Mouse (Mus musculus) forebrain, embryonic 10.5 days (tissue): ENCODE measurements at regions not wholly inside any gene's neighbourhood (a gene's known extent, or its start where the extent isn't known, plus 50 kb on each side); places are given as distances from the start of the nearest gene placed in this dataset.
A peak's percentile ranks its signal among the peaks of the same experiment; 100 is the strongest.
"Not testable (repeated sequence)": the region's sequence is repeated elsewhere in the genome, so short reads cannot be mapped to it uniquely, and the experiment has no call there.

ENCODE experiments used
- DNase-seq: peaks from one replicate; pipeline ENCODE4 v3.0.0-alpha.2; 2017; ENCODE audit warnings: low spot score; ENCODE audit errors: extremely low spot score
- H3K27ac ChIP-seq: fragments of 300-500 bp; sonication (generic); 2 replicates; pipeline ENCODE4 v1.5.1; 2016; ENCODE audit warnings: mild to moderate bottlenecking
- H3K27me3 ChIP-seq: fragments of 300-500 bp; sonication (generic); 2 replicates; pipeline ENCODE4 v1.6.1; 2016; ENCODE audit warnings: mild to moderate bottlenecking; ENCODE audit not compliant: poor library complexity, severe bottlenecking
- H3K36me3 ChIP-seq: fragments of 300-500 bp; sonication (generic); replicated peaks from 2 replicates; pipeline ENCODE4 v1.6.1; 2016; ENCODE audit warnings: mild to moderate bottlenecking, moderate library complexity
- H3K4me1 ChIP-seq: fragments of 300-500 bp; sonication (generic); 2 replicates; pipeline ENCODE4 v1.6.1; 2016
- H3K4me3 ChIP-seq: fragments of 300-500 bp; sonication (generic); 2 replicates; pipeline ENCODE4 v1.5.1; 2016; ENCODE audit warnings: mild to moderate bottlenecking, moderate library complexity
- H3K9me3 ChIP-seq: fragments of 300-500 bp; sonication (generic); 2 replicates; pipeline ENCODE4 v1.6.1; 2016; ENCODE audit warnings: mild to moderate bottlenecking, moderate library complexity
- WGBS: fragments of 180-500 bp; shearing (Covaris S2); methylation state at CpG from one replicate; pipeline ENCODE4 v1.1.7; 2016; 5-methylcytosine and 5-hydroxymethylcytosine counted together

DNA sequence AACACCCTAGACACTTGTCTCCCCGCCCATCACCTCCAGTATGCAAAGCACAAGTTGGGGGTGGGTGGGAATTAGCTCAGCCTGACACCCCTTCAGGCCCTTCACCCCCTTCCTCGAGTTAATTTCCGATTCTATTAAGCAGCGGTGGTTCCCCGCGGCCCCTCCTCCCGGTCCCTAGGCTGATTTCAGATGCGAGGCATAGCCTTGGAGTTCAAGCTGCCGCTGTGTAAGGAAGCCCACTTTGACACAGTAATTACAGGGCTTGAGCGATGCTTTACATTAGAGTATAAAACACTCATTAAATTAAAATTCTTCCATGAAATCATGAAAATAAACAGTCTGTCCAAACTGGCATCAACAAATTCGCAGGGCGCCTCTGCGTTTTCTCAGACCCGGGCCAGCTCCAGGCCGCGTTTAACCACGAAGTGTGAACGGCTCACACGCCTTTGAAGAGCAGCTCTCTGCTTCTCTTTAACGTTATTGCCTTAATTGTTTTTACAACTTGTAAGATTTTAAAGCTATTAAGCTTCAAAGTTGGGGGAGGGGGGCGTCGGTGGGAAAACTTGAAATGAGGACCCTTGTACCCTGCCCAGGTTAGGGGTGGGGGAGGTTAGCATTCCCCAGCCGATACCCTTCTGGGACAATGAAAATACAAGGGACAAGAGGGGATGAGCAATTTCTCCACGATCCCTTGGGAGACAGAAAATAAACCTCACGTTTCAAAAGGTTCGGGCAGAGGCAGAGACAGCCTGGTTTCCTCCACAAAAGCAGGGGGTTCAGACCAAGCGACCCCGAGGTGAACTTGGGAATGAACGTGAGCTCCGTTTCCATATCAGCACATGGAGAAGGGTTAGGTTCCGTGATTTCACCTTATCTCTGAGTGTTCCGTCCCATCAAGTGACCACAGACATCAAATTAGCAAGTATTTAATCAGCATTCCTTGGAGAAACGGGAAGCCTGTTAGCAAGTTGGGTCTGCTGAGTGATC lies 114.4 kb downstream of the Dicer1 start:
- peak overlapping the region; percentile 14; the same call in 1 of the 2 replicates for H3K4me3 ChIP-seq
- H3K27ac ChIP-seq, result no peak overlapping the region
- H3K36me3 ChIP-seq, result no peaks in the 10 kb centered on the region
- peaks cover 34% of the 10 kb centered on the region for H3K4me1 ChIP-seq
- DNase-seq, result peak; percentile 38
- 20% methylated on average over 33 of the region's 33 CpGs for WGBS
- peaks cover 47% of the 10 kb centered on the region for H3K27me3 ChIP-seq
- no peaks in the 10 kb centered on the region for H3K9me3 ChIP-seq

DNA sequence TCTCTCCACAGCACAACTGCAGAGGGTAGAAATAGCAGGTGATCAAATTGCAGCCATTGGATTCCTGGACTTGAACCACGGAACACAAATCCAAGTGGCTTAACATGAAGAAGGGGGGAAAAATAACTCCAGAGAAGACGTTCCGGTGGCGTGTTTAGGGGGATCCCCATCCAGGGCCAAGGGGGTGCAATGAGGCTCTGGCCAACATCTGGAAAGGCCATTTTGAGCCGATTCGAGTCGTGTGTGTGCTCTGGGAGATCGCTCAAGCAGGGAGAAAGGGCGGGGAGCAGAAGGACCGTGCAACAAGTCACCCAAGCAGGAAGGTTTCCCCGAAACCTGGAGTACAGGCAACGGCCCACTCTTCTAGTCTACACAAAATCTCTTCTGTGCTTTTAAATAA lies 115.3 kb downstream of the Dicer1 start:
- 64% methylated on average over 12 of the region's 12 CpGs for WGBS
- DNase-seq, result no peak
- Histone ChIP-seq H3K27me3 (peaks cover 47% of the 10 kb centered on the region), H3K4me3 (no peak overlapping the region), H3K36me3 (no peaks in the 10 kb centered on the region), H3K27ac (no peak overlapping the region), H3K4me1 (peaks cover 34% of the 10 kb centered on the region), H3K9me3 (no peaks in the 10 kb centered on the region)

DNA sequence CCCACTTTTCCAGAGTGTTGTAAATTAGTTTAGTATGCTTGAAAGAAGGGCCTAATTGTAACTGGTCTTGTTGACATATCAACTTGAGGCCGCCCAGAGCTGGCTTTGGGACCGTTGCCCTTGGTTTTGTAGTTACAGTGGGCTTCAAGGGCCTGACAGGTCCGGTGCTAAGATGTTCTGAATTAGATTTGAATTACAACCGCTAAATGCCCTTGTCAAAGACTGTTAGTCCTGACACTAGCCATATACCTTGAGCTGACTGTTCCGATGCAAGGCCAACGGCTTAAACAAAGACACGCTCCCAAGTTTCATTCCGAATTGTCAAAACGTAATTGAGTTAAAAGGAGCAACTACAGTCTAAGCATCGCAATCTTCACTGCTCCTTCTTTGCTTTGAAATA lies 116.9 kb downstream of the Dicer1 start:
- H3K27ac ChIP-seq, result no peak overlapping the region

DNA sequence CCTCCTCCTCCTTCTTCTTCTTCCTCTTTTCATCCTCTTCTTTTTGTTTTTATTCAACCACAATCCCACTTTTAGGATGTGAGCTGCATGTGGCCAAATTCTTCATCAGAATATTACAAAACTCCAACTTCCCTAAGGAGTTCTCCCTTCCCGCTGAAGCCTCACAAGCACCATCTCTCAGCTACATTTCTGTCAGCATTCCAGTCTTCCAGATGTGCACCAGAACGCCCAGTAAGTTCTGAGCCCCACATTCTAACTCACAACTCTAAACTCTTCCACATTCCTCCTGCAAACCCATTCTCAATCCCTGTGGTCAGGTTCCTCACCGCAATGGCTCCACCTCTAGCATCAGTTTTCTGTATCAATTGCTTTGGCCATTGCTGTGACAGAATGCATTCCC lies 121.2 kb downstream of the Dicer1 start:
- Histone ChIP-seq H3K27ac (no peak overlapping the region), H3K27me3 (peaks cover 6% of the 10 kb centered on the region), H3K36me3 (no peaks in the 10 kb centered on the region), H3K4me1 (peaks cover 9% of the 10 kb centered on the region; the same call in 1 of the 2 replicates), H3K9me3 (no peaks in the 10 kb centered on the region), H3K4me3 (no peak overlapping the region)
- 92% methylated on average over 3 of the region's 3 CpGs for WGBS
- DNase-seq, result no peak

More for the DNA sequence above, 116.9 kb downstream of the Dicer1 start:
- Histone ChIP-seq H3K4me3 (no peak overlapping the region), H3K4me1 (peaks cover 34% of the 10 kb centered on the region), H3K36me3 (no peaks in the 10 kb centered on the region), H3K9me3 (no peaks in the 10 kb centered on the region), H3K27me3 (peaks cover 47% of the 10 kb centered on the region)
- DNase-seq, result no peak
- 80% methylated on average over 10 of the region's 10 CpGs for WGBS

DNA sequence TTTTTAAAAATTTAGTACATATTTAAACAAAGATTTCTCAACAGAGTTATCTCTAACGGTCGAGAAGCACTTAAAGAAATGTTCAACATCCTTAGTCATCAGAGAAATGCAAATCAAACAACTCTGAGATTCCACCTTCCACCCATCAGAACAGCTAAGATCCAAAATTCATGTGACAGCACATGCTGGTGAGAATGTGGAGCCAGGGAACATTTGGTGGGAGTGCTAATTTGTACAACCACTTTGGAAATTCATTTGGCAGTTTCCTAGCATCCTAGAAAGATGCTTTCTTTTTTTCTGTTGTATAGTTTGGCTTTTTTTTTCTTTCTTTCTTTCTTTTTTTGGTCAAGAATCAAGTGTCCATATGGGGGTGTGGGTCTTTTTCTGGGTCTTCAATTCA lies 122.3 kb downstream of the Dicer1 start:
- no peak overlapping the region for H3K27ac ChIP-seq
- H3K36me3 ChIP-seq, result no peaks in the 10 kb centered on the region
- DNase-seq, result no peak
- H3K9me3 ChIP-seq, result no peaks in the 10 kb centered on the region
- 95% methylated on average over 2 of the region's 2 CpGs for WGBS
- no peak overlapping the region for H3K4me3 ChIP-seq
- H3K4me1 ChIP-seq, result peaks cover 3% of the 10 kb centered on the region
- no peaks in the 10 kb centered on the region for H3K27me3 ChIP-seq

DNA sequence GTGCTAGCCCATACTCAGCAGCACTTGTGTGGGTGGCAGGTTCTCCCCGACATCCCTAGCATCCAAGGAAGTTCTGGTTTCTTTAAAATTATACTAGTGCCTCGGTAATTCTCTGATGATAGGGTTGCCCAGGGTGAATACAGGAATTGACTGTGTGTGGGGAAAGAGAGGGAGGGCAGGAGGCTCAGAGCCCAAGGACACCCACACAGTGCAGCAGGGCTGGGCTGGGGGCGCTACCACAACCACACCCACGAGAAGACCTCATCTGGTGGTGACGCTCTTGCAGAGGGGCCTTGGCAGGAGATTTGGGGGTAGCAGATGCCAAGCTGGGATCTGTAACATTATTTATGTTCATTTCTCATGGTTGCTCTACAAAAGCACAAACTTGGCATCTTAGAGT lies 125.7 kb downstream of the Dicer1 start:
- H3K27me3 ChIP-seq, result no peaks in the 10 kb centered on the region; the same call in 1 of the 2 replicates
- no peaks in the 10 kb centered on the region for H3K9me3 ChIP-seq
- WGBS, result 92% methylated on average over 5 of the region's 5 CpGs
- H3K4me3 ChIP-seq, result no peak overlapping the region
- no peak for DNase-seq
- H3K36me3 ChIP-seq, result no peaks in the 10 kb centered on the region
- H3K4me1 ChIP-seq, result peaks cover 13% of the 10 kb centered on the region
- no peak overlapping the region for H3K27ac ChIP-seq

DNA sequence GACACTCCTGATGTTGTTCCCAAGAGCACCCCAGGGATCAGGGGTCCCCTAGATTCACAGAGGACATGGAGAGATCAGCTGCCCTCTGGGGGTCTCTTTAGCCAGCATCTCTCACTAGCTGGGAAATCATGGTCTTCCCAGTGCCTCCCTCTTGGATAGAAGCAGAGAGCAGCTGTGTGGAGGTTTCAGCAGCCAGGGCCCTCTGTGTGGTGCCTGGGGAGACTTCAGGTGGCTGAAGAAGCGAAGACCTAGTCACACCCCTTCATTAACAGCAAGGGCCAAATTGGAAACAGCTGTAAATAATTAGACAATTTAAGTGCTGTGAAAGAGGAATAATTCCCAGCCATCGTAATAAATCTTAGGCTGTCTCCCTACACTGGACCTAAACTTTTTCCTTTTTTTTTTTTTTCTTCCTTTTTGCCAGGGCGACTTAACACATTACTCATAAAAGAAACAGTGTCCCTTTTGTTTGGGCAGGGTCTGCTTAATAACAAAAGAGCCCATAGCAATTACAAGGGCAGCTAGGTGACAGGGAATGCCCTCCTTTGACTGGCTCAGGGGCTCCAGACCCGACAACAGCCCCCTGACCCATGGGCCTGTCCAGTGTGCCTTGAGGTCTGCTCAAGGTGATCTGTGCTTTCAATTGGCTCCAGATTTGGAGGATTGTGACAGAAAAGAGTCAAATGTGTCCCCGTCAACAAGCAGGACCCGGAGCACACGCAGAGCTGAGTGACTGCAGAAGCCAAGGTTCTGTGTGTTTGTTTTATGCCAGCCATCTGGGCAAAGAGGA lies 127.7 kb downstream of the Dicer1 start:
- Histone ChIP-seq H3K9me3 (no peaks in the 10 kb centered on the region), H3K36me3 (no peaks in the 10 kb centered on the region), H3K27ac (peak overlapping the region; percentile 30; the same call in 1 of the 2 replicates), H3K4me1 (peaks cover 13% of the 10 kb centered on the region), H3K4me3 (no peak overlapping the region), H3K27me3 (no peaks in the 10 kb centered on the region; the same call in 1 of the 2 replicates)
- DNase-seq, result no peak
- WGBS, result 54% methylated on average over 7 of the region's 7 CpGs

DNA sequence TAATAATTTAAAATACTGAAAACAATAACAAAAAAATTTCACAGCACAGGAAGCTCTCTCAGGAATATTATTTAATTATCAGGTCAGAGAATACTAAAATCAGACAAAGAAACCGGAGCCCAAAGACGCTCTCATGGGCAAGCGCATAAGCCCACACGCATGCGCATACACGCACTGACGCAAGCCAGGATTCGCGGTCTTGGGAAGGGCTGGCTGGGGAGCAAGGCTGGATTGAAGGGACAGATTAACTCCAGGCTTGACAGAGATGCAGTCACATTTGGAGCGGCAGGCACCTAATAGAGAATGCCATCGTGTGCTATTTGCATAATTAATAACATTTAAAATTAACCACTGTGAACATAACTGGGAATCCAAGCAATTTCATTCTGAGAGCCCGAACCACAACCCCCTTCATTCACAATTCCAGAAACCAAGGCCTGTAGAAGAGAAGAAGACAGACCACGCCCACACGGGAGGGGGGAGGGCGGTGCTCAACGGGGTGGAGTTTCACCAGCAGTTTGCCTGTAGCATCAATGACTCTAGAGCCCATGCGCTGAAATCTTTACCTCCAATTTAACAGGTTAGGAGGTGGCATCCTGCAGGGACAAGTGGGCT lies 134.5 kb downstream of the Dicer1 start:
- WGBS, result 8% methylated on average over 17 of the region's 17 CpGs
- peak overlapping the region; percentile 66 for H3K27ac ChIP-seq
- peaks cover 9% of the 10 kb centered on the region for H3K4me1 ChIP-seq
- 0 out of 2 replicates have a peak, but pooled peaks cover 3% of the 10 kb centered on the region for H3K9me3 ChIP-seq
- no peaks in the 10 kb centered on the region for H3K27me3 ChIP-seq
- DNase-seq, result peak; percentile 80
- peak overlapping the region; percentile 31 for H3K4me3 ChIP-seq
- no peaks in the 10 kb centered on the region for H3K36me3 ChIP-seq

DNA sequence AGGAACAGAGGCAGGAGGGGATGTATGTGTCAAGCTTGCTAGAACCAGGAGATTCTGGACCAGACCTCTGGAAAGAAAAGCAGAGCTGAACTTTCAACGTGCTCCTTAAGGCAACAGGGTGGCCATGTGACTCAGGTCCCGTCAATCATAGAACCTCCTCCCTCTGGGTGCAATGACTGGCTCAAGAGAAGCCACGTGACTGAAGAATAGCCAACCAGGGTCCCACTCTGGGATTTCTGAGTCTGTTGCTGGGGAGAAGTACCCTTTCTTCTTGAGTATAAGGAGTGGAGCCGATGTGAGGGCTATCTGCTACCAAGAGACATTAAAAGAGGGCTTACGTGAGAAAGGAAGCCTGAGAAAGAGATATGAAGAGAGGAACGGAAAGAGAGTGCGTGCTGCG lies 137.5 kb downstream of the Dicer1 start:
- H3K36me3 ChIP-seq, result no peaks in the 10 kb centered on the region
- 76% methylated on average over 8 of the region's 8 CpGs for WGBS
- H3K4me3 ChIP-seq, result no peak overlapping the region
- peaks cover 9% of the 10 kb centered on the region for H3K4me1 ChIP-seq
- DNase-seq, result no peak
- H3K27me3 ChIP-seq, result no peaks in the 10 kb centered on the region
- 0 out of 2 replicates have a peak, but pooled peaks cover 4% of the 10 kb centered on the region for H3K9me3 ChIP-seq
- H3K27ac ChIP-seq, result no peak overlapping the region

DNA sequence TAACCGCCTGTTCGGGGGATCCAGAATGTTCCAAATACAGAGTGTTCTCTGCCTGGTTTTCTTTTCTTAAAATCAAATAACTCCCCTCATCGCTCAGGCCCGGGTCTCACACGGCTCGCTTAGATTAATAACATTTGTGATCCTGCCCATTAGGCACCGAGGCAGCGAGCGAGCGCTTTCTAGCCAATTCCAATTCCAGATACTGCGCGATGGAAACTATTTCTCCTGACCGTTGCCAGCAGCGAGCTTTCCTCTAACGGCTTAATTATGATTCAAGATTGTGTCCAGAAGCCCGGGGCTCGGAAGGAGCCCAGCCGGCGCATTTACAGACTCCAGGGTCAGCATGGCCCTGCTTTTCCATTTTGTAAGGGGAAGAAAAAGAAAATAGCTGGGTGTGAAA lies 136.6 kb upstream of the Gsc start:
- DNase-seq, result no peak
- no peak overlapping the region for H3K27ac ChIP-seq
- H3K27me3 ChIP-seq, result no peaks in the 10 kb centered on the region
- no peak overlapping the region for H3K4me3 ChIP-seq
- H3K4me1 ChIP-seq, result peaks cover 6% of the 10 kb centered on the region
- H3K36me3 ChIP-seq, result no peaks in the 10 kb centered on the region
- H3K9me3 ChIP-seq, result 0 out of 2 replicates have a peak, but pooled peaks cover 4% of the 10 kb centered on the region
- 84% methylated on average over 19 of the region's 19 CpGs for WGBS

DNA sequence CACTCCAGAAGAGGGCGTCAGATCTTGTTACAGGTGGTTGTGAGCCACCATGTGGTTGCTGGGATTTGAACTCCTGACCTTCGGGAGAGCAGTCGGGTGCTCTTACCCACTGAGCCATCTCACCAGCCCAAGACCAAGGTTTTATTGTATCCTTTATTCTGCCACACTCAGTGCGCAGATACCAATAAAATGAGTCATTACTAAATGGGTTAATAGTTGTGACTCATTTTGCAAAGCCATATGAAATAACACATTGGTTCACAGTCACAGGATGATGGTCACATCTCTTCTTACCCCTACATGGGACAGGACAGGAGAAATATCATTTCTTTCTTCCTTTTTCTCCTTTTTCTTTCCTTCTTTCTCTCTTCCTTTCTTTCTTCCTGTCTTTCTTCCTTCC lies 135.8 kb upstream of the Gsc start:
- WGBS, result 95% methylated on average over 4 of the region's 4 CpGs
- not testable (repeated sequence) for DNase-seq, H3K27ac ChIP-seq, H3K4me3 ChIP-seq, H3K36me3 ChIP-seq, H3K27me3 ChIP-seq, H3K4me1 ChIP-seq, H3K9me3 ChIP-seq

DNA sequence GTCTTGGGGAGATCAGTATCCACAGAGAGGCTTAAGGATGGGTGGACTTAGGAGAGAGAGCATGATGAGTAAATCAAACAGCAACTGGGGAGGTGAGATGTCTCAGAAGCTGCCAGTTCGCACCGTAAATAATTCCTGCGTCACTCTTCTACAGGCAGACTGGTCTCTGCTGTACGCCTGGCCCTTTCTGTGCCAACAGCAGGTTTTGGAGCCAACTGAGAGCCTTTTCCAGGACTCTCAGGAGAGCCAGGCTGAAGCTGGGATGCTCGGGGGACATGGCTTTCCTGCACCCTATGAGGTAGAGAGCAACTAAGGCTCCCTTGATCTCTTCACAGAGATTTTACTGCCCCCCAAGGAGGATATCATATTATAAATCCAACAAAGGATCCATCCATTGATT lies 134.3 kb upstream of the Gsc start:
- Histone ChIP-seq H3K4me3 (no peak overlapping the region), H3K27ac (no peak overlapping the region), H3K9me3 (0 out of 2 replicates have a peak, but pooled peaks cover 3% of the 10 kb centered on the region), H3K27me3 (no peaks in the 10 kb centered on the region), H3K36me3 (no peaks in the 10 kb centered on the region), H3K4me1 (peaks cover 6% of the 10 kb centered on the region)
- 90% methylated on average over 5 of the region's 5 CpGs for WGBS
- no peak for DNase-seq
